Mouse (Mus musculus) gastrocnemius, postnatal 14 days (tissue): ENCODE data around the gene Gm47955. TPM values are rescaled to one million over a fixed set of nuclear protein-coding genes. Genes with fewer than 3 reads are reported as not detected.
"Not testable (repeated sequence)": the region's sequence is repeated elsewhere in the genome, so short reads cannot be mapped to it uniquely, and the experiment has no call there.

Source experiments
- DNase-seq: peaks from one replicate; pipeline ENCODE4 v3.0.0; 2021; ENCODE audit warnings: mixed read lengths
- intact Hi-C: fragments of 180-260 bp; cut with DNase I; formaldehyde crosslinking; loops from one replicate; pipeline ENCODE4 v1.15.1; 2025; ENCODE audit warnings: low total_unique reads
- long read RNA-seq, 2 experiments: library from polyadenylated mRNA; stranded (forward); transcript quantifications; one replicate each; pipeline ENCODE4 v2.0.0; 2021
- total RNA-seq, 2 experiments: library from RNA; stranded (reverse); gene quantifications; 2 replicates each; pipeline ENCODE4 v1.2.3; 2021

The Gm47955 gene
- total RNA-seq: not detected
- long read RNA-seq, experiment 1: 0 reads
- long read RNA-seq, experiment 2: 0 reads

GRCm38 (mm10) chr1:82959870-82960385 lies at the start of gene Gm47955:
Gene Gm47955, plus strand, starts transcription at chr1:82960286.
- no peak for DNase-seq

DNA sequence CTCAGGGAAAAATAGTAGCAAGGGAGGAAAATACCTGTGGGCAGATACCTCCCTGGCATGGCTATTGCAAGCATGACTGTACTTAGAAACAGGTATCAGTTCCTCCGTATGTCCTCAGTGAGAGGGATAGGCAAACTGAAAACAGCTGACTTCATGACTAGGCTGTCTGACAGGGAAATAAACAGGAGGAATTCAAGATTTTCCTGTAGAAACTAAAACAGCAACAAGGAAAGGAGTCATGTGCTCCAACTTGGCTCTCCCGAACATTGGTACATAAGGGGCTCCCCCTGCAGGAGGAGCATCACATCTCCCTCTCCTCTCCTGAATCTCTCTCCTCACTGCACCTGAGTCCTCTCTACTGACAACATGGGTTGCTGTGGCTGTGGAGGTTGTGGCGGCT lies 47.1 kb upstream of the Gm47955 start, which contains the start of gene A030005L19Rik:
A030005L19Rik (plus strand) TSS at position 301 of the 400 bp plus-strand sequence.
- intact Hi-C loops: no loop called here
- no peak for DNase-seq

More at GRCm38 (mm10) chr1:82959870-82960385, at the start of gene Gm47955:
- intact Hi-C loops: no loop called here

GRCm38 (mm10) chr1:82913434-82913833 lies 46.7 kb upstream of the Gm47955 start:
- DNase-seq, intact Hi-C loops: not testable (repeated sequence)

- intact Hi-C loops: no loop called here
- no peak for DNase-seq
Measured at GRCm38 (mm10) chr1:82924650-82925049, 35.4 kb upstream of the Gm47955 start, which contains the start of gene A030014E15Rik. Gene A030014E15Rik, plus strand, starts transcription at chr1:82924917.

DNA sequence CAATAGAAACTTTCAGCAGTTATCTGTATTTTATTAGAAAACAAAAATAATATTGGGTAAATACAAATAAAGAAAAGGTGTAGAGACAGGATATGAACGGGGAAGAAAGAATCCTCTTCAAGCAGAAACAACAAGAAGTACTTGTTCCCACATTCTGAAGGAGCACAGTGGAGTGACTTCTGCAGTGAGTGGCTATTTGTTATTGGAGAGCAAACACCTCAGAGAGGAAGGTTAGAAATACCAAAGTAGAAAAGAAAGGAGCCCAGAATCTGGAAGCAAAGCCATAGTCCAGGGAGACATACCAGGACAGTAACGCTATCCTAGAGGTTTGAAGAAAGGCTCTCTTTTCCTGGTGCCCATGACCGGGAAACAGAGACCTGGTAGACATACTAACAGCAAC lies 29.5 kb upstream of the Gm47955 start:
- intact Hi-C loops, DNase-seq: not testable (repeated sequence)

DNA sequence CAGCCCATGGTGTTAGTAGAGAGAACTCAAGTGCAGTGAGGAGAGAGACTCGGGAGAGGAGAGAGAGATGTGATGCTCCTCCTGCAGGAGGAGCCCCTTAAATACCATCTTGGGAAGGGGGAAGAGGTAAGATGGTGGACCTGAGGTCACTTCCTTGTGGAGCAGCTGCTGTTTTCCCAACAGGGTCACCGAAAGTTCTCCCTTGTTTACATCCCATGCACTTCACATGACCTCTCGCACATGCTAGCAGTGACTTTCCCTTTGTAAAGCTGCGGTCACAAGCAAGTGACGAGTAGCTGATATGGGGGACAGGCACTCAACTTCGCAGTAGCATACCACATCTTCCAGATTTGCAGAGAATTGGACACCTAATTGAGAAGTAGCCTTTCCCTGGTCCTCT lies 28.8 kb upstream of the Gm47955 start, which contains the start of gene Gm6217:
Gm6217 (minus strand) TSS at position 74 of the 400 bp plus-strand sequence.
- DNase-seq, intact Hi-C loops: not testable (repeated sequence)

GRCm38 (mm10) chr1:82938666-82939065 lies 21.4 kb upstream of the Gm47955 start:
- no peak for DNase-seq
- intact Hi-C loops: no loop called here

DNA sequence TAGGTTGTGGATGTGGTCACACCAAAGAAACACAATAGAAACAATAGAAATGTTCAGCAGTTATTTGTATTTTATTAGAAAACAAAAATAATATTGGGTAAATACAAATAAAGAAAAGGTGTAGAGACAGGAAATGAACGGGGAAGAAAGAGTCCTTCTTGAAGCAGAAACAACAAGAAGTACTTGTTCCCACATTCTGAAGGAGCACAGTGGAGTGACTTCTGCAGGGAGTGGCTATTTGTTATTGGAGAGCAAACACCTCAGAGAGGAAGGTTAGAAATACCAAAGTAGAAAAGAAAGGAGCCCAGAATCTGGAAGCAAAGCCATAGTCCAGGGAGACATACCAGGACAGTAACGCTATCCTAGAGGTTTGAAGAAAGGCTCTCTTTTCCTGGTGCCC lies 17.6 kb upstream of the Gm47955 start:
- DNase-seq, intact Hi-C loops: not testable (repeated sequence)

- intact Hi-C loops, DNase-seq: not testable (repeated sequence)
Measured at GRCm38 (mm10) chr1:82943295-82943694, 16.8 kb upstream of the Gm47955 start, which contains the start of gene A030003K21Rik. Gene A030003K21Rik, minus strand, starts transcription at chr1:82943388.

GRCm38 (mm10) chr1:82946029-82946428 lies 14.1 kb upstream of the Gm47955 start:
- DNase-seq, intact Hi-C loops: not testable (repeated sequence)

DNA sequence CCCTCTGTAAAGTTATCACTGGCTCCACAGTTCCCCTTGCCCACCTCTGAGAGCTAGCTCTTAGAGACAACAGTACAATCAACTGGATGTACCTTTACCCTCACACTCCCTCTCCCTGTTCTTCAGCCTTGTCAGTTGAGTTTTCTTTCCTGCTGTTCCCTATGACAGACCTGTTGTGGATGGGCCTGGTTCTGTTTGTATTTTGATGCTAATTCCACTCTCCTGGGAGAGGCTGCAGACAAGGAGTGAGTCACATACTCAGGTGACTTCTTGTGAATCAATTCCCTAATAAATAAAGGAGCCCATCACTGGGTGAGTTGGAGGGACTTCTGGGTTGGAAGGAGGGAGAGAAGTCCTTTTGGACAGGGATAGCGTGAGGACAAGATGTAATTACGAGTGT lies 11.5 kb upstream of the Gm47955 start:
- DNase-seq: no peak
- intact Hi-C loops: no loop called here

DNA sequence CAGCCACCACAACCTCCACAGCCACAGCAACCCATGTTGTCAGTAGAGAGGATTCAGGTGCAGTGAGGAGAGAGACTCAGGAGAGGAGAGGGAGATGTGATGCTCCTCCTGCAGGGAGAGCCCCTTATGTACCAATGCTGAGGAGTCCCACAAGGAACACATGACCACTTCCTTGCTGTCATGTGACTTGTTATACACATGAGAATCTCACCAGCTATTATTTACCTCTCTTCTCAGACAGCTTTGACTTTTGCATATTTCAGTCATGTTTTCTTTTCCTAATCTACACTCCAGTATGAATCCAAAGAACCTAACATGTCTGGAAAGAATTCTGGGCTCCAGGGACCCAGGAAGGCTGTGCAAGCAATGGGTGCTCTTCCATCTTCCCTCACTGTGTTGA lies 4.2 kb upstream of the Gm47955 start, which contains the start of gene Gm7544:
Gm7544 (minus strand) TSS at position 101 of the 400 bp plus-strand sequence.
- DNase-seq, intact Hi-C loops: not testable (repeated sequence)

DNA sequence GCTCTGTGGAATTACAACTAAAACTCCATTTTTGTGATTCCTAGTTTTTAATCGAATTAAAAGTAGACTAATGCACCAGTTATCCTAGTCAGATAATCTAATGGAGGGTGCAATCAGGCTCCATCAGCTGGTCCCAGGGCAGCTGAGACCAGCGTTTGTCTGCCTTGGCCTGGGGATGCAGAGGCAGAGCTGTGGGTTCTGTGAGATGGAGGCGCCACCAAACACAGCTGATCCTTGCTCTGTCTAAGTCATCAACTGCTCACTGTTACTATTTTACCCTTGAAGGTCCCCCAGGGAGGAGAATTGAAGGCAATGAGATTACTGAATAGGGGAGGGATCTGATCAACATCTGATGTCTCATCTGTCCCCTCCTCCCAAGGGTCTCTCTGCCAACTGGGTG lies 6.3 kb downstream of the Gm47955 start:
- no peak for DNase-seq
- intact Hi-C loops: no loop called here

DNA sequence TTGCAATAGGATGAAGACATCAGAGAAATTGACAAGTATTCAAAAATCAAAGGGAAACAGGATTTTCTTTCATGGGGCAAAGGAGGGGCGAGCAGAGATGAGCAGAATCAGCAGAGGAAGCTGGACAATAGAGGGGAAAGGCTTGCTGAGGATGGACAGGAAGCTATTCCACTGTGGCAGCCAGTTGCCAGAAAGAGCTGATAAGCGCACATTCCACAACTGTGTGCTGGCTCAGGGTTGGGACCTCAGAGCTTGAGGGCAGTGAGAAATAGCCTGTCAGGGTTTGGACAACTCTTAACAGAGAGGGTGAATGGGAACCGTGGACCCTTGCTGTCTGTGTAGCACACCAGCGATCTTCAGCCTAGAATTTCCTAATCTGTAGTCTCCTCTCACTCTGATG lies 12.0 kb downstream of the Gm47955 start:
- DNase-seq: no peak
- intact Hi-C loops: no loop called here

- intact Hi-C loops: no loop called here
- DNase-seq: no peak
Measured at GRCm38 (mm10) chr1:82973244-82973643, 13.2 kb downstream of the Gm47955 start.

DNA sequence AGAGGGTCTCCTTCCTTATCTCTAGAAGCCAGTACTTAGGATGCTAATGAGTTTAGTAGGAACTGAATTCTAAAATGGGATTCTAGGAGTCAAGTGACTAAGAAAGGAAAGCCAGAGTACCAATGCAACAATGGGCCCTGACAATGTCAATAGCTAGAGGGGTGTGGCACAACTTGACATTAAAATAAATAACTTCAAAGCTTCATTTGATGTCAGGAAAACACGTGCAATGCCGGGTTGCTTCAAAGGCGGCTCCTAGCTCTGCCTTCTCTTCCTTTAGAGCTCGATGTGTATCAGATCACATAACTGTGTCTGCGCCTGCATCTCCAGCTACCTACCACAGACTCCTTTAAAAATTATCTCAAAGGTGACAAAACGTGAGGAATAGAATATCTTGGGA lies 13.8 kb downstream of the Gm47955 start:
- DNase-seq: no peak
- intact Hi-C loops: no loop called here

DNA sequence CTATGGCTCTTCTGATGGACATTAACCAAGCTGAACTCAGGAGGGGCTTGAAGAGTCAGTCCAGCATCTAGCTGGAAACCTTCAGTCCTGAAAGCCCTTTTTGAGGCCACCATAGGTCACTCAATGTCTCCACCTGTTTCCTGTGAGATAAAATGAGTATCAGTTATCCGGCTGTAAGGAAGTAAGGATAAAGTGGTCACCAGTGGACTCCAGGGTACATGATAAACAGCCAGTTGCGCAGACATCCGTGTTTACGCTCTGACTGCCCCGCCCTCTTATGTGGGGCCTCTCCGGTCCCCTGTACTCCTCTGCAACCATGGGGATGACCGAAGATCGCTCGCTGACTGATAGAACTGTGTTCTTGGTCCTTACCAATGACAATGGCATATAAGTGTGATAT lies 14.3 kb downstream of the Gm47955 start:
- intact Hi-C loops: no loop called here
- DNase-seq: no peak

GRCm38 (mm10) chr1:82975750-82976149 lies 15.7 kb downstream of the Gm47955 start:
- intact Hi-C loops: no loop called here
- no peak for DNase-seq

DNA sequence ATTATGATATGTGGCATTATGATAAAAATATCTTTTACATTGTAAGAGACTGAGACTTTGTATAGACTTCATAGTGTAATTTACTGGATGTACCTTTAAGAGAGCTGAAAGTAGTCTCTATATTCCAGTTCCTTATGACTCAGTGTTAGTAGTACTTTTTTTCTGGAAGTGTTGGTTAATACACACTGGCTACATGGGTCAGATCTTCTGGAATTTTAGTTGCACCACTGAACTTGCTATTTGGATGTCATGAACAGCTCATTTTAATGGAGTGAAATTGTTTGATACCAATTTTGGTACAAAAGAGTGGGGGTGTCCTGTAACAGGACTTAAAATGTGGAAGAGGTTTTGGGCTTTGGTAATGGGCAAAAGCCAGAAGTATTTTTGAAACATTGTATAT lies 17.8 kb downstream of the Gm47955 start:
- intact Hi-C loops: no loop called here

DNA sequence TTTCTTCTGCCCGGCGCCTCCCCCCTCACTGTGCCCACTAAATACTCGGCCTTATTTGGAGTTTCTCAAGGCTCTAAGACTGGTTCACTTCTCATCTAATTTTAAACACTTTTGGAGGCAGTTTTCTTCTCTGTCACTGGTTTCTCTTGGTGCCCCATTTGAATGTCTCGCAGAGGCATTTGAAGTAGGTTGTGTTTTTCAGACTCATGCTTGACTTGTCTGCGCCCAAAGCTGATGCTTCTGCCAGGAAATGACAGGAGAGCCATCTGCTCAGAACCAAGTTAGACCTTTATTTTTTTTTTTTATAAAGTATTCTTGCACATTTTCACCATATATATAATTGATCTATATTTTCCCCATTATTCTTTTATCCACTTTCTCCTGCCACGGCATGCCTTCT lies 26.7 kb downstream of the Gm47955 start:
- intact Hi-C loops: loop anchor here (2.0 kb wide), 1 partner anchor 202 kb away; no protein-coding TSS in a partner anchor
- no peak for DNase-seq

More for the DNA sequence above, 17.8 kb downstream of the Gm47955 start:
- DNase-seq: no peak

DNA sequence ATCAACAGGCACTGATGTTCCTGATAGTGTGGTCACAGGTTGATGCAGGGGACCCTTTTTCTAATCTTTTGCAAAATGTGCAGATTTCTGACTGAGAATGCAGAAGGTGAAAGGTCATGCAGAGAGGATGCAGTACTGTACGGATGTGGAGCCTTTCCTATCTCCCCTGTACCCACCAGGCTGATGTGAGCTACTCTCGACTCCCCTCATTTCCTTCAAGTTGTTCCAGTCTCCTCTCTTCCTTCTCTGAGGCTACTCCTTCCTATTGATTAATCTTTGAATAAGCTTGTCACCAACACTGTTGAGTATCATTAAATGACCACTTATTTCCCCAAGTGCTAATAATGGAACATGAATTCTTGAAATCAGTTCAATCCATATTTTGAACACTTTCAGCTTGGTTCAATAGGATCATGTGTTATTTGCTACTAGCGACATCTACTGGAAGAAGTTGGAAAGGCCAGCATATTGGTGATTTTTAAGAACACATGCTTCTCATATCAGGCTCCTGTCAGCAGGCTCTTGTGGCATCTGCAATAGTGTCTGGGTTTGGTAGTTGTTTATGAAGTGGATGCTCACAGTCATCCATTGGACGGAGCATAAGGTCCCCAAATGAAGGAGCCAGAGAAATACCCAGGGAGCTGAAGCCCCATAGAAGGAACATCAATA lies 27.6 kb downstream of the Gm47955 start:
- intact Hi-C loops: loop anchor here (2.0 kb wide), 1 partner anchor 203 kb away; no protein-coding TSS in a partner anchor
- no peak for DNase-seq
